Mouse (Mus musculus) retina, postnatal 1 day (tissue): ENCODE data around the gene Synj2.

Experiments used
- DNase-seq: peaks from one replicate; pipeline ENCODE4 v3.0.0-alpha.2; 2012

Gene Synj2

GRCm38 (mm10) chr17:5976221-5977055, 35.4 kb downstream of the Synj2 start:
- no peak for DNase-seq

GRCm38 (mm10) chr17:5977056-5977920, 36.2 kb downstream of the Synj2 start:
- DNase-seq, result no peak

GRCm38 (mm10) chr17:5977921-5978504, 36.9 kb downstream of the Synj2 start:
- DNase-seq, result no peak

GRCm38 (mm10) chr17:5978505-5979077, 37.5 kb downstream of the Synj2 start:
- no peak for DNase-seq

- DNase-seq, result no peak
These were observed 39.8 kb downstream of the Synj2 start for GRCm38 (mm10) chr17:5980860-5981259.

GRCm38 (mm10) chr17:5983150-5983549, 42.1 kb downstream of the Synj2 start:
- DNase-seq, result no peak

GRCm38 (mm10) chr17:5983901-5984300, 42.8 kb downstream of the Synj2 start:
- peak; percentile 72 for DNase-seq

- no peak for DNase-seq
These were observed 43.7 kb downstream of the Synj2 start for GRCm38 (mm10) chr17:5984700-5985231.

GRCm38 (mm10) chr17:5985271-5985670, 44.2 kb downstream of the Synj2 start:
- no peak for DNase-seq

GRCm38 (mm10) chr17:5987271-5988056, 46.4 kb downstream of the Synj2 start:
- DNase-seq, result peak; percentile 38

- peak; percentile 57 for DNase-seq
These were observed 47.0 kb downstream of the Synj2 start for GRCm38 (mm10) chr17:5988102-5988501.

- no peak for DNase-seq
These were observed 51.9 kb downstream of the Synj2 start for GRCm38 (mm10) chr17:5992866-5993580.

GRCm38 (mm10) chr17:5993581-5994260, 52.6 kb downstream of the Synj2 start:
- no peak for DNase-seq

GRCm38 (mm10) chr17:5994606-5995005, 53.5 kb downstream of the Synj2 start:
- DNase-seq, result no peak

GRCm38 (mm10) chr17:5996589-5996988, 55.5 kb downstream of the Synj2 start:
- DNase-seq, result no peak

- no peak for DNase-seq
These were observed 56.5 kb downstream of the Synj2 start for GRCm38 (mm10) chr17:5997380-5998234.

- DNase-seq, result no peak
These were observed 57.1 kb downstream of the Synj2 start for GRCm38 (mm10) chr17:5998235-5998500.

- DNase-seq, result no peak
These were observed 58.0 kb downstream of the Synj2 start for GRCm38 (mm10) chr17:5999039-5999543.

- DNase-seq, result no peak
These were observed 59.8 kb downstream of the Synj2 start for GRCm38 (mm10) chr17:6000864-6001319.

- no peak for DNase-seq
These were observed 60.3 kb downstream of the Synj2 start for GRCm38 (mm10) chr17:6001389-6001788.
